Mouse (Mus musculus): ENCODE data around the gene Zswim2. TPM values are rescaled to one million over a fixed set of nuclear protein-coding genes. Genes with fewer than 3 reads are reported as not detected.

The Zswim2 gene
- polyA plus RNA-seq, 1 experiment from 2014 or later: not detected

- H3K27me3 ChIP-seq (replicated peaks; ENCODE audit: control insufficient read depth, insufficient read depth, low read length): no peaks in the 10 kb centered on the region
- WGBS: 29% methylated on average over 3 of the region's 3 CpGs
- H3K4me2 ChIP-seq (ENCODE audit: low read length): peak overlapping the region; percentile 68
- H3K9me3 ChIP-seq (ENCODE audit: control insufficient read depth, low read length): no peaks in the 10 kb centered on the region
- H3K4me1 ChIP-seq (replicated peaks; ENCODE audit: control insufficient read depth, insufficient read depth, low read length): peaks cover 6% of the 10 kb centered on the region
- H3K36me3 ChIP-seq (ENCODE audit: control insufficient read depth, insufficient read depth): no peaks in the 10 kb centered on the region
- H3K4me3 ChIP-seq (replicated peaks; ENCODE audit: low read length): peak overlapping the region; percentile 43
- H3K27ac ChIP-seq (ENCODE audit: low read length): no peak overlapping the region
- peak; percentile 37; the same call in 1 of the 2 replicates for ATAC-seq
- peak overlapping the region; percentile 54; the same call in 1 of the 2 replicates for H3K9ac ChIP-seq (replicated peaks; ENCODE audit: low read depth, low read length)
These were observed 350 bp upstream of the Zswim2 start for GRCm38 (mm10) chr2:83941378-83941777.

GRCm38 (mm10) chr2:83929478-83930088, 11.4 kb downstream of the Zswim2 start:
- Histone ChIP-seq H3K4me1 (replicated peaks; ENCODE audit: control insufficient read depth, insufficient read depth, low read length) (no peaks in the 10 kb centered on the region), H3K9ac (replicated peaks; ENCODE audit: low read depth, low read length) (no peak overlapping the region), H3K27me3 (replicated peaks; ENCODE audit: control insufficient read depth, insufficient read depth, low read length) (no peaks in the 10 kb centered on the region), H3K4me3 (replicated peaks; ENCODE audit: low read length) (no peak overlapping the region), H3K27ac (ENCODE audit: low read length) (no peak overlapping the region), H3K4me2 (ENCODE audit: low read length) (no peak overlapping the region), H3K36me3 (ENCODE audit: control insufficient read depth, insufficient read depth) (no peaks in the 10 kb centered on the region), H3K9me3 (ENCODE audit: control insufficient read depth, low read length) (no peaks in the 10 kb centered on the region)
- no peak for ATAC-seq
- 53% methylated on average over 2 of the region's 2 CpGs for WGBS

GRCm38 (mm10) chr2:83901896-83902540, 39.0 kb downstream of the Zswim2 start:
- Histone ChIP-seq H3K27me3 (replicated peaks; ENCODE audit: control insufficient read depth, insufficient read depth, low read length) (no peaks in the 10 kb centered on the region), H3K4me1 (replicated peaks; ENCODE audit: control insufficient read depth, insufficient read depth, low read length) (no peaks in the 10 kb centered on the region), H3K27ac (ENCODE audit: low read length) (no peak overlapping the region), H3K4me2 (ENCODE audit: low read length) (no peak overlapping the region), H3K4me3 (replicated peaks; ENCODE audit: low read length) (no peak overlapping the region), H3K9me3 (ENCODE audit: control insufficient read depth, low read length) (no peaks in the 10 kb centered on the region), H3K9ac (replicated peaks; ENCODE audit: low read depth, low read length) (no peak overlapping the region), H3K36me3 (ENCODE audit: control insufficient read depth, insufficient read depth) (no peaks in the 10 kb centered on the region)
- 78% methylated on average over 2 of the region's 2 CpGs for WGBS
- ATAC-seq: no peak

GRCm38 (mm10) chr2:83893701-83894100, 47.3 kb downstream of the Zswim2 start:
- H3K4me2 ChIP-seq (ENCODE audit: low read length): no peak overlapping the region
- no peak overlapping the region for H3K27ac ChIP-seq (ENCODE audit: low read length)
- no peak overlapping the region for H3K4me3 ChIP-seq (replicated peaks; ENCODE audit: low read length)
- ATAC-seq: no peak
- no peaks in the 10 kb centered on the region for H3K27me3 ChIP-seq (replicated peaks; ENCODE audit: control insufficient read depth, insufficient read depth, low read length)
- H3K9me3 ChIP-seq (ENCODE audit: control insufficient read depth, low read length): no peaks in the 10 kb centered on the region
- H3K36me3 ChIP-seq (ENCODE audit: control insufficient read depth, insufficient read depth): no peaks in the 10 kb centered on the region
- 94% methylated on average over 2 of the region's 2 CpGs for WGBS
- H3K4me1 ChIP-seq (replicated peaks; ENCODE audit: control insufficient read depth, insufficient read depth, low read length): no peaks in the 10 kb centered on the region
- H3K9ac ChIP-seq (replicated peaks; ENCODE audit: low read depth, low read length): no peak overlapping the region

- Histone ChIP-seq H3K9ac (replicated peaks; ENCODE audit: low read depth, low read length) (no peak overlapping the region), H3K27me3 (replicated peaks; ENCODE audit: control insufficient read depth, insufficient read depth, low read length) (no peaks in the 10 kb centered on the region), H3K4me3 (replicated peaks; ENCODE audit: low read length) (no peak overlapping the region), H3K36me3 (ENCODE audit: control insufficient read depth, insufficient read depth) (peaks cover 15% of the 10 kb centered on the region), H3K4me1 (replicated peaks; ENCODE audit: control insufficient read depth, insufficient read depth, low read length) (no peaks in the 10 kb centered on the region), H3K4me2 (ENCODE audit: low read length) (no peak overlapping the region), H3K9me3 (ENCODE audit: control insufficient read depth, low read length) (no peaks in the 10 kb centered on the region), H3K27ac (ENCODE audit: low read length) (no peak overlapping the region)
- ATAC-seq: no peak
- 82% methylated on average over 6 of the region's 6 CpGs for WGBS
These were observed 57.1 kb downstream of the Zswim2 start for GRCm38 (mm10) chr2:83883850-83884420.

Other genes starting within 250 kb of the Zswim2 start
- 18.8 and 20.8 TPM in 2 replicates for gene Itgav, start 216.8 kb downstream of the Zswim2 start, polyA plus RNA-seq (2015; fragmentation: Nextera tagmentation; extraction: Ambion mirVana)
- 76.3 and 78.6 TPM in 2 replicates for gene Fam171b, start 128.6 kb downstream of the Zswim2 start, polyA plus RNA-seq (2015; fragmentation: Nextera tagmentation; extraction: Ambion mirVana)
- not detected in 2 replicates for gene Gm13698, start 14.5 kb upstream of the Zswim2 start, polyA plus RNA-seq (2015; fragmentation: Nextera tagmentation; extraction: Ambion mirVana)
- gene Gm13693, start 20.3 kb upstream of the Zswim2 start, polyA plus RNA-seq (2015; fragmentation: Nextera tagmentation; extraction: Ambion mirVana): not detected in 2 replicates
- not detected in 2 replicates for gene Gm13695, start 26.1 kb upstream of the Zswim2 start, polyA plus RNA-seq (2015; fragmentation: Nextera tagmentation; extraction: Ambion mirVana)
- not detected in 2 replicates for gene Gm13696, start 31.9 kb upstream of the Zswim2 start, polyA plus RNA-seq (2015; fragmentation: Nextera tagmentation; extraction: Ambion mirVana)
- gene Gm13694, start 37.7 kb upstream of the Zswim2 start, polyA plus RNA-seq (2015; fragmentation: Nextera tagmentation; extraction: Ambion mirVana): not detected in 2 replicates
- not detected in 2 replicates for gene Gm13697, start 43.5 kb upstream of the Zswim2 start, polyA plus RNA-seq (2015; fragmentation: Nextera tagmentation; extraction: Ambion mirVana)
- not detected in 2 replicates for gene Gm13691, start 49.3 kb upstream of the Zswim2 start, polyA plus RNA-seq (2015; fragmentation: Nextera tagmentation; extraction: Ambion mirVana)

Measured in forebrain, embryonic 16.5 days (tissue).